Mouse (Mus musculus) forebrain, embryonic 14.5 days (tissue): ENCODE data around the gene Mlf1. TPM values are rescaled to one million over a fixed set of nuclear protein-coding genes. Genes with fewer than 3 reads are reported as not detected.
A peak's percentile ranks its signal among the peaks of the same experiment; 100 is the strongest.

Experiments
- ATAC-seq: fragments of 200-750 bp; cut with Nextera tagmentation; 2 replicates; pipeline ENCODE4 v1.8.0; 2017; ENCODE audit warnings: mild to moderate bottlenecking, moderate library complexity
- DNase-seq: peaks from one replicate; pipeline ENCODE4 v3.0.0-alpha.2; 2015; ENCODE audit warnings: low spot score
- H3K27ac ChIP-seq: fragments of 300-500 bp; sonication (generic); 2 replicates; pipeline ENCODE4 v1.5.1; 2014; ENCODE audit warnings: low read depth, mild to moderate bottlenecking, control low read depth, low read length, moderate library complexity
- H3K27me3 ChIP-seq: fragments of 300-500 bp; sonication (generic); replicated peaks from 2 replicates; pipeline ENCODE4 v1.6.1; 2014; ENCODE audit warnings: low read length, control low read depth, mixed read lengths; ENCODE audit not compliant: control insufficient read depth, insufficient read depth
- H3K36me3 ChIP-seq: fragments of 300-500 bp; sonication (generic); 2 replicates; pipeline ENCODE4 v1.6.1; 2014; ENCODE audit warnings: low read length, control low read depth; ENCODE audit not compliant: control insufficient read depth, insufficient read depth
- H3K4me1 ChIP-seq: fragments of 300-500 bp; sonication (generic); 2 replicates; pipeline ENCODE4 v1.6.1; 2014; ENCODE audit warnings: antibody characterized with exemption, low read length, control low read depth; ENCODE audit not compliant: control insufficient read depth, insufficient read depth
- H3K4me2 ChIP-seq: fragments of 300-500 bp; sonication (generic); 2 replicates; pipeline ENCODE4 v1.6.1; 2014; ENCODE audit warnings: mild to moderate bottlenecking, control low read depth, low read length
- H3K4me3 ChIP-seq: fragments of 300-500 bp; sonication (generic); 2 replicates; pipeline ENCODE4 v1.5.1; 2014; ENCODE audit warnings: low read depth, low read length, control low read depth
- H3K9ac ChIP-seq: fragments of 300-500 bp; sonication (generic); 2 replicates; pipeline ENCODE4 v1.6.1; 2014; ENCODE audit warnings: mild to moderate bottlenecking, low read length, control low read depth, moderate library complexity
- H3K9me3 ChIP-seq: fragments of 300-500 bp; sonication (generic); replicated peaks from 2 replicates; pipeline ENCODE4 v1.6.1; 2016; ENCODE audit warnings: low read length, control low read depth, mixed read lengths; ENCODE audit not compliant: control insufficient read depth
- WGBS: fragments of 180-500 bp; shearing (Covaris S2); extraction: QIAGEN DNeasy Blood & Tissue Kit; methylation state at CpG from one replicate; pipeline ENCODE4 v1.1.7; 2014; 5-methylcytosine and 5-hydroxymethylcytosine counted together
- polyA plus RNA-seq: library from polyadenylated mRNA; unstranded; fragments of >200 nt; fragmentation: Nextera tagmentation; extraction: Ambion mirVana; gene quantifications from 2 replicates; pipeline ENCODE4 v1.2.1, GENCODE M21; 2014

Gene Mlf1
- polyA plus RNA-seq, result 19.8 and 21.9 TPM in 2 replicates

DNA sequence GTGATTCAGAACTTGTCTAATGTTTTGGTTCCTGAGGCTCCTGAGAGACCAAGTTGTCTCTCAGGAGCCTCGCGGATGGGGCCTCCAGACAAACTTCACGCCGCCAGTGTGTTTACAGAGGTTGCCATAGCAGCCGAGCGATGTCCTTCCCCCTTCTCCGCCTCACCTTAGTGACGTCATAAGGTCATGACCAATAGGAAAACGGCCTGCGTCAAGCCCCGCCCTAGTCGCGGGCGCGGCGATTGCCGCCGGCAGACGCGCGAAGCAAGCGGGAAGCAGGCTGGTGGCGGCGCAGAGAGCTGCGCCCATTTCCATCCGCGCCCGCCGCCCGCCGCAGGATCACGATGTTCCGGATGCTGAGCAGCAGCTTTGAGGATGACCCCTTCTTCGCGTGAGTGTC, at the start of gene Mlf1:
Mlf1 (plus strand) TSS at position 226 of the 400 bp plus-strand sequence.
- WGBS, result under 1% methylated on average over 35 of the region's 35 CpGs
- peak; percentile 99 for ATAC-seq
- no peak within 1 kb of the TSS for H3K27ac ChIP-seq

DNA sequence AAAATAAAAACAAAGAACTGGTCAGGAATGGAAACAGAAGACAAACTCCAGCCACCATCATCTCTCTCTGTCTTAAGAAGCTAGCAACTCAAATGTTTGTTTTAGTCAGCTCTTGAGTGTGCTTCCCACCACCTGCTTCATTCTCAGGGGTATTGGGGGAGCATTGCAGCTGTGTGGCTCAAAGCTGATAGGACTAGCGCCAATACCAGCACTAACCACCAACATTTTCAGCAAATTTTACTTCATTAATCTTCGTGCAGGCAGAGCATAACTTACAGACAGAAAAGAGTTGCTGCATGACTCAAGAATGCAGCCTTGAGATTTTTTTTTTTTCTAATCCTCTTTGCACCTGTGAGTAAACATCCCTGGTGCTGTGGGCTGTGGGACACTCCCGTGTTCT, 34.3 kb upstream of the Mlf1 start:
- no peak for ATAC-seq

More for the DNA sequence above, at the start of gene Mlf1:
- Histone ChIP-seq H3K27me3 (peaks cover 12% of the 10 kb centered on the region), H3K9ac (peak within 1 kb of the TSS; percentile 62), H3K9me3 (no peaks in the 10 kb centered on the region), H3K4me2 (peak within 1 kb of the TSS; percentile 89), H3K36me3 (no peaks in the 10 kb centered on the region), H3K4me1 (no peaks in the 10 kb centered on the region), H3K4me3 (peak within 1 kb of the TSS; percentile 51)
- peak; percentile 97 for DNase-seq

DNA sequence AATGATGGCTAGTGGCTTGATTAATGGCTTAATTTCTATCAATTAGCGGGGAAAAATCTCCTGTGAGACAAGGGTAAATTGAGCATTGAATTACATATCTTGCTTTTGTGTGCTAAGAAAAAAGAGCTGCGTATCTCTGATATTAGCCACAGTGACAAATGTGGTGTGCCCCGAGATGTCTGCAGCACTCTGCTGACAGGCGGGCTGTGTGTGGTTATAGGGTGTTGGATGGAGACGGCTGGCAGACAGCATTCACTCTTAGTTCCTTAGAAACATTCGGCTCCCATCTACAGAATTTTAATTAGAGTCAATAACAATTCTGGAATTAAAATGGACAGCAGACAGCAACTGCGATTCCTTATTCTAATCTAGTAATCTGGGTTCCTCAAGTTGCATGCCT, 33.0 kb upstream of the Mlf1 start:
- H3K4me1 ChIP-seq, result 0 out of 2 replicates have a peak, but pooled peaks cover 2% of the 10 kb centered on the region
- peak; percentile 50; the same call in 1 of the 2 replicates for ATAC-seq
- DNase-seq, result peak; percentile 42
- no peak overlapping the region for H3K4me3 ChIP-seq
- no peak overlapping the region for H3K27ac ChIP-seq
- H3K27me3 ChIP-seq, result no peaks in the 10 kb centered on the region
- no peak overlapping the region for H3K9ac ChIP-seq
- H3K9me3 ChIP-seq, result no peaks in the 10 kb centered on the region
- WGBS, result 42% methylated on average over 7 of the region's 7 CpGs
- H3K4me2 ChIP-seq, result no peak overlapping the region
- no peaks in the 10 kb centered on the region for H3K36me3 ChIP-seq

More for the DNA sequence above, 34.3 kb upstream of the Mlf1 start:
- Histone ChIP-seq H3K4me3 (no peak overlapping the region), H3K4me2 (no peak overlapping the region), H3K27me3 (no peaks in the 10 kb centered on the region), H3K4me1 (0 out of 2 replicates have a peak, but pooled peaks cover 2% of the 10 kb centered on the region), H3K36me3 (no peaks in the 10 kb centered on the region), H3K9me3 (no peaks in the 10 kb centered on the region), H3K9ac (no peak overlapping the region), H3K27ac (no peak overlapping the region; the same call in 1 of the 2 replicates)
- 65% methylated on average over 3 of the region's 3 CpGs for WGBS
- no peak for DNase-seq

DNA sequence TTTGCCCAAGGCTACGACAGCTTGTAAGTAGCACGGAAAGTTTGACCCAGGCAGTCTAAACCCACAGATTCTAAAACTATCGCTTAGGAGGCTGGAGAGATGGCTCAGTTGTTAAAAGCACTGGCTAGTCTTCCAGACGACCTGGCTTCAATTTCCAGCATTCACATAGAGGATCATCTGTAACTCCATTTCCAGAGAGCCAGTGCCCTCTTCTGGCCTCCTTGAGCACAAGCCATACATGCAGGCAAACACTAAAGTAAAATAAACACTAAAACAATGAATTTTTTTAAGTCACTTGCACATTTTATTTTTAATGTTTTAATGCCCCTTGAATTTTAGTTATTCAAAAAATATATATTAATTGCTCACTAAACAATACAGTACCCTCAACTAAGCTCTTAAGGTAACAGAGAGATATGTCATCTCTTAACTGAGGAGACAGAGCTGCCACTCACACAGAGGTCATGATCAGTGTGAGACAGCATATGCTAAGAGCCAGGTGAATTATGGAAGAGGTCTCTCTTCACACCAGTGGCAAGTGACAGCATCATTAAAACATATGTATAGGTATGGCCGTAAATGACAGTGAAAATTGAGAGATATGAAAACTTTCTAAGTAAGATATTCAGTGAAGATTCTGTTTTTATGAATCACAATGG, 30.8 kb upstream of the Mlf1 start:
- H3K9ac ChIP-seq, result no peak overlapping the region
- H3K9me3 ChIP-seq, result no peaks in the 10 kb centered on the region
- no peaks in the 10 kb centered on the region for H3K36me3 ChIP-seq
- peak; percentile 60 for DNase-seq
- 59% methylated on average over 5 of the region's 5 CpGs for WGBS
- no peak overlapping the region for H3K27ac ChIP-seq
- ATAC-seq, result no peak
- H3K4me3 ChIP-seq, result no peak overlapping the region
- no peaks in the 10 kb centered on the region for H3K27me3 ChIP-seq
- H3K4me1 ChIP-seq, result 0 out of 2 replicates have a peak, but pooled peaks cover 2% of the 10 kb centered on the region
- H3K4me2 ChIP-seq, result no peak overlapping the region

DNA sequence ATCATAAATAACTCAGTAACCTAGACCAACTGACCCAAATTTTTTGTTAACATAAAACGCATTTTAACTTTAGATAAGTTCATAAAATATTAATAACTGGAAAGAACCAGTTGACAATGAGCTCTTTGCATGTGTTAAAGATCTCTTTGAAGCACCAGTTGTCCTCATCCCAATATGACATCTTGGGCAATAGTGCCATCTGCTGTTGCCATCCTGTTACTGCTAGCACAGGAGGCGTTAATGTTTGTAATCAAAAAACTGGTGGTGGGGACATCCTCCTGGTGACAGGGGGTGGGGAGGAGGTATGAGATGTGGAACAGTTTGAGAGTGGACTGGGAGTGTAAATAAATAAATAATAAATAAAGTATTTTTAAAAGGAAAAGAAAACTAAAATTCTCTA, 29.3 kb upstream of the Mlf1 start:
- no peak overlapping the region for H3K27ac ChIP-seq
- DNase-seq (peak; percentile 80), ATAC-seq (peak; percentile 63)
- no peak overlapping the region for H3K4me2 ChIP-seq
- no peaks in the 10 kb centered on the region for H3K36me3 ChIP-seq
- no peak overlapping the region for H3K4me3 ChIP-seq
- H3K9me3 ChIP-seq, result no peaks in the 10 kb centered on the region
- H3K9ac ChIP-seq, result no peak overlapping the region
- H3K4me1 ChIP-seq, result 0 out of 2 replicates have a peak, but pooled peaks cover 2% of the 10 kb centered on the region
- no peaks in the 10 kb centered on the region for H3K27me3 ChIP-seq
- WGBS, result 6% methylated on average over 2 of the region's 2 CpGs

DNA sequence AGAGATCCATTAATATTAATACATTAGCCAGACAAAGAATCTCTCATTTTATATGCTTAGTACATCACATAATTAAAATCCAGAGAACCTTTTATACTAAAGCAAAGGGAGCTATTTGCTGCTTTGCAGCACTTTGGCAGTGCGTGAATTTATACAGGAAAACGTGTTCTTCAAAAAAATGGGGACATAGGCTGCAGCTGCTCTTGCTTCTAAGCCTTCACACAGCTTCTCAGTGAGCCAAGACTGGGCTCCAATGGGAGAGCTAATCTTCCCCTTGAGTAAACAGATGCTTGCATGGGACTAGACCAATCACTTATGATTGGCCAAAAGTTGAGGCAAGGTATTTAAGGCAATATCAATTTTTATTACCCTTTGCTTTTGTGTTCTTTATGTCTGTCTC, 27.2 kb upstream of the Mlf1 start:
- WGBS, result 40% methylated on average over 2 of the region's 2 CpGs

DNA sequence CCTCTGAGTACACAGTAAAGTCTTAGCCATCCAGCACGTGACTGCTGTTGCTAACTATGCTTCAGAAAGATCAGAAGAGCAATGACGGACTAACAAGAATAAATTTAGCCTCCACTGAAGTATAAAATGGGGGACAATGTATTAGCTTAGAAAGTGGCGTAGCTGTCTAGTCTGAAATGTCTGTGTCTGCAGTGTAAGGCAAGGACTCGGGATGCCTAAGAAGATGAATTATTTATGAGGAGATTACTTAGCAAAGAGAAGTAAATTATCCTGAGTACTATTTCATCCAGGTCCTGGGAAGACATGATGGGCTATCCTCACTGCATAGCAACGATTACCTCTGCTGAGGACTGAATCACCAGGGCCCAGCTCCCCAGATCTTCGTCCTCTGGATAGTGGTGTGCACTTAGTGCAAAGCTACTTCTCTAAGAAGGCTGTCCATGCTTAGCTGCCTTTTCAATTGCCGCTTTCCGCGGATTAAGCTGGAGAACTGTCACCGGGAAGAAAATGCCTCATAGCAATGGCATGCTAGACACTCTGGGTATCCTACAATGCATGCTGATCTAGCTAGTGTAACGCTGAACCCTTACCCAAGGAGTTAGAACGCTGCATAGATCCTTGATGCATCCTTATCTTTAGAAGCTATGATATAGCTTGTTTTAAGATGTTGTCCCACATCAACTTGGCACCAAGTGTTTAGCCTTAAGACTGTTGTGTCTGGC, 22.3 kb upstream of the Mlf1 start:
- DNase-seq (no peak), ATAC-seq (peak; percentile 19; the same call in 1 of the 2 replicates)
- Histone ChIP-seq H3K9ac (no peak overlapping the region), H3K27me3 (no peaks in the 10 kb centered on the region), H3K27ac (no peak overlapping the region), H3K4me2 (no peak overlapping the region), H3K36me3 (no peaks in the 10 kb centered on the region), H3K9me3 (no peaks in the 10 kb centered on the region), H3K4me1 (no peaks in the 10 kb centered on the region), H3K4me3 (no peak overlapping the region)
- 62% methylated on average over 12 of the region's 12 CpGs for WGBS

More for the DNA sequence above, 27.2 kb upstream of the Mlf1 start:
- Histone ChIP-seq H3K27me3 (no peaks in the 10 kb centered on the region), H3K9me3 (no peaks in the 10 kb centered on the region), H3K9ac (no peak overlapping the region), H3K4me2 (no peak overlapping the region), H3K36me3 (no peaks in the 10 kb centered on the region), H3K4me3 (no peak overlapping the region), H3K4me1 (0 out of 2 replicates have a peak, but pooled peaks cover 2% of the 10 kb centered on the region), H3K27ac (no peak overlapping the region)
- DNase-seq, result peak; percentile 42
- ATAC-seq, result no peak

DNA sequence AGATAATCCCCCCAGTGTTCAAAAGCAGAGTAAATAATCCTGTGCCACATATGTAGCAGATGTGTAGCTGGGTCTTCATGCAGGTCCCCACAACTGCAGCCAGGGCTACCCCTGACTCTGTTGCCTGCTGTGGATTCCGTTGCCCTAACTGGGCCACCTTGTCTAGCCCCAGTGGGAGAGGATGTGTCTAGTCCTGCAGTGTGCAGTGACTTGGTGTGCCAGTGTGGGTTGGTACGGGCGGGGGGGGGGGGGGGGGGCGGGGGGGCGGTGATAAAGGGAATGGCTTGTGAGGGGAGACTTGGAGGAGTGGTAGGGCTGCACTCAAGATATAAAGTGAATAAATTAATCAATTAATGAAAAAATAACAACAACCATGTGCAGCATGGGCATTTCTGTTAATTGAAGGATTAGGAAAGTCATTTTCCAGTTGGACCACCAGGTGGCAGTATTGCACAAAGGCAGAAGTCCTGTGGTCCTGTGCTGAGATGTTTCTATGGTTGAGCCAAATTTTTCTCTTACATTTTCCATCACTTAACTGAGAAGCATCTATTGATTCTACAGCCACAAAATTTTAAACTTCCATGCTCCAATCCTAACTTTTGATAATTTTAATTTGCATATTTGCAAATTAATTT, 21.7 kb upstream of the Mlf1 start:
- Histone ChIP-seq H3K9ac (no peak overlapping the region), H3K27ac (no peak overlapping the region), H3K27me3 (0 out of 2 replicates have a peak, but pooled peaks cover 2% of the 10 kb centered on the region), H3K9me3 (no peaks in the 10 kb centered on the region), H3K36me3 (no peaks in the 10 kb centered on the region), H3K4me2 (no peak overlapping the region), H3K4me3 (no peak overlapping the region), H3K4me1 (no peaks in the 10 kb centered on the region)
- 41% methylated on average over 4 of the region's 5 CpGs for WGBS
- DNase-seq (peak; percentile 80), ATAC-seq (peak; percentile 72)
